ENCODE assay signal across 8 mouse cellular contexts in genomic region chr1:150391931-150392637, GRCm38 (mm10). TPM values are rescaled to one million over a fixed set of nuclear protein-coding genes. Genes with fewer than 3 reads are reported as not detected.
DNase-seq lines count a peak whose midpoint lies in the region; ATAC-seq and TF ChIP-seq lines count a peak whose summit lies in the region.

No protein-coding gene starts in this region.

- H3K4me2 ChIP-seq in embryonic facial prominence, embryonic 12.5 days (replicated peaks), result peak overlapping the region; percentile 55
- H3K4me2 ChIP-seq in hindbrain, embryonic 15.5 days, result peak overlapping the region; percentile 65
- peak overlapping the region; percentile 55 for H3K4me2 ChIP-seq in midbrain, embryonic 14.5 days (ENCODE audit: low read length)

- peaks cover 33% of the 10 kb centered on the region for H3K36me3 ChIP-seq in embryonic facial prominence, embryonic 12.5 days
- H3K36me3 ChIP-seq in hindbrain, embryonic 15.5 days, result peaks cover 35% of the 10 kb centered on the region
- H3K36me3 ChIP-seq in midbrain, embryonic 14.5 days (ENCODE audit: control insufficient read depth, insufficient read depth, low read length), result peaks cover 32% of the 10 kb centered on the region

- ATAC-seq in embryonic facial prominence, embryonic 12.5 days (ENCODE audit: insufficient number of reproducible peaks, insufficient read depth, low FRiP score, low TSS enrichment), result peak; percentile 18
- peak; percentile 27 for ATAC-seq in hindbrain, embryonic 15.5 days (ENCODE audit: low FRiP score, low read depth)
- ATAC-seq in midbrain, embryonic 14.5 days (ENCODE audit: low FRiP score, low TSS enrichment), result peak; percentile 15

- no peak for DNase-seq in lung, adult 2 months
- no peak for DNase-seq in lung, postnatal 14 days
- peak; percentile 12 for DNase-seq in midbrain, embryonic 14.5 days
- DNase-seq in gastrocnemius, postnatal 36 days, result no peak
- DNase-seq in left cerebral cortex, postnatal 4 days, result no peak
- DNase-seq in lung, postnatal 4 days, result no peak

- H3K4me1 ChIP-seq in lung, adult 2 months (ENCODE audit: control insufficient read depth, insufficient read depth, low read length), result peaks cover 4% of the 10 kb centered on the region; the same call in 1 of the 2 replicates
- H3K4me1 ChIP-seq in embryonic facial prominence, embryonic 12.5 days, result peaks cover 7% of the 10 kb centered on the region; the same call in 1 of the 2 replicates
- H3K4me1 ChIP-seq in hindbrain, embryonic 15.5 days (replicated peaks), result peaks cover 12% of the 10 kb centered on the region
- peaks cover 4% of the 10 kb centered on the region; the same call in 1 of the 2 replicates for H3K4me1 ChIP-seq in midbrain, embryonic 14.5 days (ENCODE audit: control insufficient read depth, insufficient read depth, low read length)

- no peak for TF ChIP-seq POLR2A in lung, adult 2 months (IDR thresholded peaks at IDR 0.05; ENCODE audit: borderline replicate concordance, extremely low read depth, low read depth, low read length)

- peak overlapping the region; percentile 60 for H3K9ac ChIP-seq in embryonic facial prominence, embryonic 12.5 days
- H3K9ac ChIP-seq in hindbrain, embryonic 15.5 days, result peak overlapping the region; percentile 86
- peak overlapping the region; percentile 71 for H3K9ac ChIP-seq in midbrain, embryonic 14.5 days (replicated peaks; ENCODE audit: low read length)

- 14% methylated on average over 11 of the region's 11 CpGs for WGBS in lung, adult 2 months
- WGBS in embryonic facial prominence, embryonic 12.5 days, result 26% methylated on average over 11 of the region's 11 CpGs
- whole genome bisulfite sequencing in hindbrain, embryonic 15.5 days, result 23% methylated on average over 11 of the region's 11 CpGs
- WGBS in midbrain, embryonic 14.5 days, result 23% methylated on average over 11 of the region's 11 CpGs

- TF ChIP-seq CTCF in lung, adult 2 months (IDR thresholded peaks at IDR 0.05; ENCODE audit: insufficient read depth, low read length), result no peak

- no peaks in the 10 kb centered on the region for H3K9me3 ChIP-seq in embryonic facial prominence, embryonic 12.5 days
- H3K9me3 ChIP-seq in hindbrain, embryonic 15.5 days, result no peaks in the 10 kb centered on the region
- H3K9me3 ChIP-seq in midbrain, embryonic 14.5 days (ENCODE audit: control insufficient read depth, low read length), result no peaks in the 10 kb centered on the region

- peak overlapping the region; percentile 91 for H3K4me3 ChIP-seq in lung, adult 2 months (replicated peaks; ENCODE audit: extremely low read depth, low read depth, low read length)
- H3K4me3 ChIP-seq in embryonic facial prominence, embryonic 12.5 days, result peak overlapping the region; percentile 73
- H3K4me3 ChIP-seq in hindbrain, embryonic 15.5 days, result peak overlapping the region; percentile 92
- H3K4me3 ChIP-seq in midbrain, embryonic 14.5 days (replicated peaks; ENCODE audit: low read depth, low read length), result peak overlapping the region; percentile 77

- intact Hi-C loops in gastrocnemius, postnatal 36 days (cut with DNase I), result no loop called here
- intact Hi-C loops in left cerebral cortex, postnatal 4 days (cut with DNase I), result no loop called here

- H3K27ac ChIP-seq in embryonic facial prominence, embryonic 12.5 days, result peak overlapping the region; percentile 79; the same call in 1 of the 2 replicates
- peak overlapping the region; percentile 98 for H3K27ac ChIP-seq in hindbrain, embryonic 15.5 days (replicated peaks)
- peak overlapping the region; percentile 94 for H3K27ac ChIP-seq in midbrain, embryonic 14.5 days (replicated peaks; ENCODE audit: low read depth, low read length)

- H3K27me3 ChIP-seq in embryonic facial prominence, embryonic 12.5 days, result no peaks in the 10 kb centered on the region
- H3K27me3 ChIP-seq in hindbrain, embryonic 15.5 days, result no peaks in the 10 kb centered on the region
- no peaks in the 10 kb centered on the region for H3K27me3 ChIP-seq in midbrain, embryonic 14.5 days (ENCODE audit: control insufficient read depth, insufficient read depth, low read length)

RNA-seq across cellular contexts. Expression of gene Tpr, which starts 0.6 kb away (rescaled TPM):
- 38.7 and 59.8 TPM in 2 replicates for polyA plus RNA-seq in lung, adult 2 months (2012; rRNA removed)
- 196 and 209 TPM in 2 replicates for polyA plus RNA-seq in embryonic facial prominence, embryonic 12.5 days (2016; fragmentation: Nextera tagmentation; extraction: Ambion mirVana)
- 128 and 142 TPM in 2 replicates for polyA plus RNA-seq in hindbrain, embryonic 15.5 days (2015; fragmentation: Nextera tagmentation; extraction: Ambion mirVana)
- 135 and 145 TPM in 2 replicates for polyA plus RNA-seq in midbrain, embryonic 14.5 days (2014; fragmentation: Nextera tagmentation; extraction: Ambion mirVana)
- total RNA-seq in gastrocnemius, postnatal 36 days (2021), result 10 to 100 TPM; 78.0 to 99.3 TPM
- 100 to 1,000 TPM; 145 to 147 TPM for total RNA-seq in left cerebral cortex, postnatal 4 days (2021)

RNA-seq across cellular contexts. Expression of gene Odr4, which starts 0.8 kb away (rescaled TPM):
- polyA plus RNA-seq in lung, adult 2 months (2012; rRNA removed), result 5.7 and 6.5 TPM in 2 replicates
- 34.4 and 39.2 TPM in 2 replicates for polyA plus RNA-seq in embryonic facial prominence, embryonic 12.5 days (2016; fragmentation: Nextera tagmentation; extraction: Ambion mirVana)
- polyA plus RNA-seq in hindbrain, embryonic 15.5 days (2015; fragmentation: Nextera tagmentation; extraction: Ambion mirVana), result 38.7 and 42.3 TPM in 2 replicates
- polyA plus RNA-seq in midbrain, embryonic 14.5 days (2014; fragmentation: Nextera tagmentation; extraction: Ambion mirVana), result 35.5 and 46.2 TPM in 2 replicates
- total RNA-seq in gastrocnemius, postnatal 36 days (2021), result 10 to 100 TPM; 16.3 to 23.7 TPM
- total RNA-seq in left cerebral cortex, postnatal 4 days (2021), result 10 to 100 TPM; 36.9 to 39.1 TPM
